Mouse (Mus musculus) ES-E14 (cell line): ENCODE data around the gene Ppp2r1b.

Experiments used
- CHD2 ChIP-seq: IDR thresholded peaks from 2 replicates; pipeline ENCODE4 v1.6.1; 2014; ENCODE audit warnings: mild to moderate bottlenecking, low read depth, low read length, inconsistent platforms
- HCFC1 ChIP-seq: IDR thresholded peaks from 2 replicates; pipeline ENCODE4 v1.6.1; 2012; ENCODE audit warnings: low read length, inconsistent platforms, borderline replicate concordance; ENCODE audit not compliant: insufficient read depth
- MAFK ChIP-seq: IDR thresholded peaks from 2 replicates; pipeline ENCODE4 v1.6.1; 2014; ENCODE audit warnings: mild to moderate bottlenecking, low read depth, low read length, inconsistent platforms; ENCODE audit not compliant: insufficient read depth
- ZC3H11A ChIP-seq: IDR thresholded peaks from 2 replicates; pipeline ENCODE4 v1.6.1; 2012; ENCODE audit warnings: low read depth, mild to moderate bottlenecking, inconsistent platforms, low read length, borderline replicate concordance
- ZNF384 ChIP-seq: IDR thresholded peaks from 2 replicates; pipeline ENCODE4 v1.6.1; 2012; ENCODE audit warnings: low read depth, low read length, inconsistent platforms

DNA sequence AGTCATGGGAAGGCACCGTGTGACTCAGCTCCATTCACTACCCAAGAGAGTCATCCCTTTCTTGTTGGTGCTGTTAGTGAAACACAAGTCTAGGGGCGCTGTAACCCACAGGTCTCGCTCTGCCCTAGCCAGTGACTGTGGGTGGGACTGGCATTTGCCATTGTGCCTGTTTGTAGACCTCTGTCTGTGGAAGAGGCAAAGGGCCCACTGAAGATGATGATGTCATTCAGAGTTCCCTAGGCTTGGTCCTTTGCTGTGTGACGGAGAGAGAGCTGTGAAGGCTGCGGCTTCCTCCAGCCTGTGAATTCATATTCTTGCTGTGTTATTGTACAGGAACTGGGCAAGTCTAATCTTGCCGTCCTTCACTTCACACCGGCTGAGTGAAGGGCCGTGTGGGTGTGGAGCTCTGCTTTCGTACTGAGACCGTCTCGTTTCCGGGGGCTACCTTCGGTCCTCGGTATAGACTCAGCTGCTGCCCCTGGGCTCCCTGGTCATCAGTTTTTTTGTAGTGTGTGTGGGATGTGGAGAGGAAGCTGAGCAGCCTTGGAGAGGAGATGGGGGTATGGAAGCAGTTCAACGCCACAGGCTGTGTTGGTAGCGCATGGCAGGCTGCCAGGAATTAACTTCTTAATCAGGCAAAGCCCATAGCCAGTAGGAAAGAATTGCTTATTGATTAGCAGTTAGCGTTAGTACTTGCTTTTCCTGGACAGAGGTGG is 7.7 kb downstream of the Ppp2r1b start:
- no peak for TF ChIP-seq HCFC1
- TF ChIP-seq MAFK: no peak
- TF ChIP-seq ZNF384: no peak
- no peak for TF ChIP-seq CHD2
- no peak for TF ChIP-seq ZC3H11A
